Mouse (Mus musculus): ENCODE measurements around the gene Tcl1b4.

Tcl1b4 gene

GRCm38 (mm10) chr12:105248763-105249233 is 47.0 kb downstream of the Tcl1b4 start:
- DNase-seq (ENCODE audit: low spot score) = no peak

GRCm38 (mm10) chr12:105253796-105254195 is 52.0 kb downstream of the Tcl1b4 start:
- DNase-seq (ENCODE audit: low spot score) = no peak
